8 mouse cellular contexts compared by ENCODE assay signal in the genomic region with DNA sequence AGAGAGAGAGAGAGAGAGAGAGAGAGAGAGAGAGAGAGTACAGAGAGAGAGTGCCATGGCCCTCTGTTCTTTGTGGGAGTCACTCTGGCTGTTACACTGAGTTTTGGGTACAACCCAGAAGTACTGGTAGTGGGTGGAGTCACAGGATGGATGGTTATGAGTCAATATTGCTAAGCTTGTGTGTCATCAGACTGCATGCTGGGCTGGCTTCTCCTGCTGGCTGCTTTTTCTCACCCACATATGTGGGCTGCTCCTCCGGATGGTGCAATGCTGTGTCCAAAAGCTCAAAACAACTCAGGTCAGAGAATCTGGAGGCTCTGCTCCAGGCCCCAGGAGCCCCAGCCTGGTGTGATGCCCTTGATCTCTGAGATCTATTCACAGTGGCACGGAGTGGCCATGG.
DNase-seq lines count a peak whose midpoint lies in the region; ATAC-seq and TF ChIP-seq lines count a peak whose summit lies in the region.

No protein-coding gene starts in this region.

- WGBS in heart, embryonic 13.5 days = 51% methylated on average over 2 of the region's 2 CpGs
- 71% methylated on average over 2 of the region's 2 CpGs for WGBS in liver, postnatal 0 days (ENCODE audit: insufficient replicate concordance)

- no peaks in the 10 kb centered on the region for H3K27me3 ChIP-seq in heart, embryonic 13.5 days (replicated peaks)
- no peaks in the 10 kb centered on the region for H3K27me3 ChIP-seq in liver, postnatal 0 days (ENCODE audit: insufficient read depth, low read length)

- no peaks in the 10 kb centered on the region for H3K9me3 ChIP-seq in heart, embryonic 13.5 days
- H3K9me3 ChIP-seq in liver, postnatal 0 days (ENCODE audit: low read length) = no peaks in the 10 kb centered on the region

- ATAC-seq in heart, embryonic 13.5 days (ENCODE audit: extremely low read depth, insufficient number of reproducible peaks, low FRiP score, low TSS enrichment) = no peak
- ATAC-seq in common myeloid progenitor, adult 5-6 weeks (replicated peaks; ENCODE audit: low read depth, poor library complexity, severe bottlenecking) = peak; percentile 25
- ATAC-seq in liver, postnatal 0 days = peak; percentile 80

- TF ChIP-seq EP300 in liver, postnatal 0 days (IDR thresholded peaks at IDR 0.05; ENCODE audit: low read depth) = no peak

- no peak for DNase-seq in heart, postnatal 14 days
- peak; percentile 89 for DNase-seq in NIH3T3 (ENCODE audit: low read depth)
- DNase-seq in liver, postnatal 0 days = peak; percentile 64
- DNase-seq in kidney, postnatal 4 days = no peak
- no peak for DNase-seq in urinary bladder, adult 2 months (ENCODE audit: low spot score)
- no peak for DNase-seq in yolk sac, embryonic 10.5 days (ENCODE audit: low spot score)

- H3K4me2 ChIP-seq in heart, embryonic 13.5 days = no peak overlapping the region
- H3K4me2 ChIP-seq in liver, postnatal 0 days (ENCODE audit: low read depth, low read length) = no peak overlapping the region

- H3K9ac ChIP-seq in heart, embryonic 13.5 days = no peak overlapping the region
- H3K9ac ChIP-seq in liver, postnatal 0 days (replicated peaks) = peak overlapping the region; percentile 41

- H3K27ac ChIP-seq in heart, embryonic 13.5 days (replicated peaks) = 0 out of 2 replicates have a peak overlapping the region, but pooled peaks have one; percentile 8
- peak overlapping the region; percentile 92 for H3K27ac ChIP-seq in liver, postnatal 0 days (ENCODE audit: low read depth)

- H3K4me1 ChIP-seq in heart, embryonic 13.5 days = peaks cover 80% of the 10 kb centered on the region
- peaks cover 78% of the 10 kb centered on the region for H3K4me1 ChIP-seq in liver, postnatal 0 days (ENCODE audit: insufficient read depth)

- H3K4me3 ChIP-seq in heart, embryonic 13.5 days = no peak overlapping the region
- H3K4me3 ChIP-seq in liver, postnatal 0 days (ENCODE audit: low read depth, low read length) = no peak overlapping the region

- intact Hi-C loops in heart, postnatal 14 days (cut with DNase I) = no loop called here

- peaks cover 5% of the 10 kb centered on the region for H3K36me3 ChIP-seq in heart, embryonic 13.5 days
- H3K36me3 ChIP-seq in liver, postnatal 0 days (replicated peaks; ENCODE audit: insufficient read depth, low read length) = no peaks in the 10 kb centered on the region

- TF ChIP-seq CTCF in liver, postnatal 0 days (IDR thresholded peaks at IDR 0.05; ENCODE audit: low read depth) = no peak

Comparison
In these comparisons a context has a peak if more than half of its experiments do, and no peak if none do; other contexts are left out.
1. DNase-seq: peak in NIH3T3 (single experiment) and liver, postnatal 0 days (single experiment); none in heart, postnatal 14 days (0 of 2), kidney, postnatal 4 days (0 of 2), urinary bladder, adult 2 months (single experiment) and yolk sac, embryonic 10.5 days (single experiment).